11 mouse cellular contexts compared by ENCODE assay signal in genomic region chr9:122254386-122254785, GRCm38 (mm10).
"Had no signal": no experiment of that assay in that cellular context is flagged by ENCODE, and none has a peak within 500 bp of the region (broad histone marks: within the 10 kb centered on the region; RNA-seq: fewer than 3 reads in every experiment).

No protein-coding gene starts in this region.

- DNase-seq: gastrocnemius, postnatal 14 days; heart, adult 18-20 months; heart, postnatal 4 days; kidney, adult 18-20 months; kidney, adult 8-10 months; kidney, postnatal 10 days; kidney, postnatal 25 days; kidney, postnatal 4 days; liver; liver, embryonic 13.5 days; liver, postnatal 0 days had no signal
